Mouse (Mus musculus) neural tube, embryonic 12.5 days (tissue): ENCODE results near the gene Fshr. TPM values are rescaled to one million over a fixed set of nuclear protein-coding genes. Genes with fewer than 3 reads are reported as not detected.

Experiments used
- ATAC-seq: fragments of 200-750 bp; cut with Nextera tagmentation; 2 replicates; pipeline ENCODE4 v1.8.0; 2017; ENCODE audit warnings: low read depth, mild to moderate bottlenecking, moderate TSS enrichment, moderate library complexity; ENCODE audit not compliant: low FRiP score
- H3K27ac ChIP-seq: fragments of 300-500 bp; sonication (generic); 2 replicates; pipeline ENCODE4 v1.5.1; 2016
- H3K27me3 ChIP-seq: fragments of 300-500 bp; sonication (generic); replicated peaks from 2 replicates; pipeline ENCODE4 v1.6.1; 2016; ENCODE audit warnings: mild to moderate bottlenecking
- H3K36me3 ChIP-seq: fragments of 300-500 bp; sonication (generic); 2 replicates; pipeline ENCODE4 v1.6.1; 2016; ENCODE audit warnings: mild to moderate bottlenecking
- H3K4me1 ChIP-seq: fragments of 300-500 bp; sonication (generic); 2 replicates; pipeline ENCODE4 v1.6.1; 2016
- H3K4me2 ChIP-seq: fragments of 300-500 bp; sonication (generic); replicated peaks from 2 replicates; pipeline ENCODE4 v1.6.1; 2016; ENCODE audit warnings: mild to moderate bottlenecking
- H3K4me3 ChIP-seq: fragments of 300-500 bp; sonication (generic); 2 replicates; pipeline ENCODE4 v1.5.1; 2016
- H3K9ac ChIP-seq: fragments of 300-500 bp; sonication (generic); 2 replicates; pipeline ENCODE4 v1.6.1; 2016; ENCODE audit warnings: mild to moderate bottlenecking
- H3K9me3 ChIP-seq: fragments of 300-500 bp; sonication (generic); 2 replicates; pipeline ENCODE4 v1.6.1; 2016; ENCODE audit warnings: mild to moderate bottlenecking
- WGBS: fragments of 180-500 bp; shearing (Covaris S2); methylation state at CpG from one replicate; pipeline ENCODE4 v1.1.7; 2016; 5-methylcytosine and 5-hydroxymethylcytosine counted together
- polyA plus RNA-seq: library from polyadenylated mRNA; unstranded; fragments of >200 nt; fragmentation: Nextera tagmentation; extraction: Ambion mirVana; gene quantifications from 2 replicates; pipeline ENCODE4 v1.2.1, GENCODE M21; 2016

Gene Fshr
- polyA plus RNA-seq, 1 experiment from 2014 or later: not detected

DNA sequence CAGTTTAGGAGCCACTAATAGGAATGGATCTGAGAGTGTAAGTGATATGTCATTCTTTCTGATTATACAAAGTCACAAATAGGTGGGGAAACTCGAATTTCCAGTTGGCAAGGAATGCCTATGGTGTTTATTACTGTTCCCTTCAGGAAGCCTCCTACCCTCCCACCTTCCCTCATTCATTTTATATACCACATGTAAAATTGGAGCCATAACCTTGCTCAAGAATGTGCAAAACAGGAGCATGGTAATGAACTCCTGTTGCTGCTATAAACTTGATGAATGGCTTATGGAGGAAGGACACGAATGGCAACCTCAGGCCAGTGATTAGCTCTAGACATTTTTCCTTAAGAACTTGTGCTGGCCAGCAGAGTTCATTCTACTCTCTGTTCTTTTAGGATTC lies 117.6 kb downstream of the Fshr start:
- WGBS: 50% methylated on average over 2 of the region's 2 CpGs
- H3K9ac ChIP-seq: no peak overlapping the region
- H3K27ac ChIP-seq: no peak overlapping the region
- H3K36me3 ChIP-seq: no peaks in the 10 kb centered on the region
- H3K27me3 ChIP-seq: no peaks in the 10 kb centered on the region
- H3K4me2 ChIP-seq: no peak overlapping the region
- H3K4me3 ChIP-seq: no peak overlapping the region
- ATAC-seq: no peak
- H3K4me1 ChIP-seq: no peaks in the 10 kb centered on the region
- H3K9me3 ChIP-seq: no peaks in the 10 kb centered on the region

DNA sequence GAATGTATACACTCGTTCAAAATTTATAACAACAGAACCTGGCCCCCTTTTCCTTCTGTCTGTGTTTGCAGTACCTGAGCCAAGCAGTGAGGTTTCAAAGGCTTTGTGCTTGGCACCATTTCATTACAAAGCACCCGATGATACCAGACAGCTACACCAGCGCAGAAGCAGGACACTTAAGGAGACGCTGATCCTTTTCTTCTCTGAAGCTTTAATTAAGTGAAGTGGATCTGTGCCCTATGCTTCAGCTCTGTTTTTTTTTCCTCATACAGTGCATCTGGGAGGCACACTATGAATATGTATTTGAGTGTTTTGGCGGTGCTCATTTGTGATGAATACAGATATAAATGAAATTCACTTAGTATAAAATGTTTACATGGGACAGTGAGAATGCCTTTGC lies 120.8 kb downstream of the Fshr start:
- Histone ChIP-seq H3K4me2 (no peak overlapping the region), H3K9ac (no peak overlapping the region), H3K36me3 (no peaks in the 10 kb centered on the region), H3K4me1 (no peaks in the 10 kb centered on the region), H3K27ac (no peak overlapping the region), H3K27me3 (no peaks in the 10 kb centered on the region), H3K4me3 (no peak overlapping the region), H3K9me3 (no peaks in the 10 kb centered on the region)
- ATAC-seq: no peak
- 86% methylated on average over 5 of the region's 5 CpGs for WGBS

DNA sequence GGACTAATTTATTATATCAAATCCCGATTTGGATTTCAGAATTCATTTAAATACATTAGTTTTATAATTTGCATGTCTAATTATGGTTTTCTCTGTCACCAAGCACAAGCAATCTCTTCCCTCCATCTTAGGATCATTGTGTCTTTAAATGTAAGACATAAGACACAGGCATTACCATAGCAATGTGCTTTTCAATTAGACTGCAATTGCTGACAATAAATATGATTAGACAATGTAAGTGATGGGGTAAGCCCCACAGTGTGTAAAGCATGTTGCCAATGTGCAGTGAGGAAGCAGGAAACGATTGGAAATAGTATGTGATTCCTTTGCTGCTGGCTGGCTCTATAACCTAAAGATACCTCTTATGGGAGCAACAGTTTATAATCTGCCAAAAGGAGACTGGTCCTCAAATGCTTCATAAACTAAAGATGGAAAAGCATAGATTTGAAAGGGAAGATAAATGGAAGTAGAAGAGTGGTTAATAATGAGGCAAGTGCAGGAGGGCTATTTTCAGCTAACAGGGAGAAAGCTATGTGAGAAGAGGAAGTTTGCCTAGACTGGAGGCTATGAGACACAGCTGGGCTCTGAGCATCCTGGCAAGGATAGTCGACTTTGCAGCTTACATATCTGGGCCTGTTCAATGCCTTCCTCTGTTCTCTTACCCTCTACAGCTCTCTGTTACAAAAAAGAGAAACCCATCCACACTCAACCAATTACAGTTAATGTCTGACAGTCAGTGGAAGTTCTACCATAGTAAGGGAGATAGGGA lies 136.0 kb downstream of the Fshr start:
- no peaks in the 10 kb centered on the region for H3K36me3 ChIP-seq
- no peaks in the 10 kb centered on the region for H3K9me3 ChIP-seq
- H3K4me1 ChIP-seq: no peaks in the 10 kb centered on the region
- no peak overlapping the region for H3K4me3 ChIP-seq
- no peak overlapping the region for H3K27ac ChIP-seq
- H3K4me2 ChIP-seq: no peak overlapping the region
- ATAC-seq: no peak
- H3K9ac ChIP-seq: no peak overlapping the region
- no peaks in the 10 kb centered on the region for H3K27me3 ChIP-seq
- WGBS: 74% methylated on average over 3 of the region's 3 CpGs

DNA sequence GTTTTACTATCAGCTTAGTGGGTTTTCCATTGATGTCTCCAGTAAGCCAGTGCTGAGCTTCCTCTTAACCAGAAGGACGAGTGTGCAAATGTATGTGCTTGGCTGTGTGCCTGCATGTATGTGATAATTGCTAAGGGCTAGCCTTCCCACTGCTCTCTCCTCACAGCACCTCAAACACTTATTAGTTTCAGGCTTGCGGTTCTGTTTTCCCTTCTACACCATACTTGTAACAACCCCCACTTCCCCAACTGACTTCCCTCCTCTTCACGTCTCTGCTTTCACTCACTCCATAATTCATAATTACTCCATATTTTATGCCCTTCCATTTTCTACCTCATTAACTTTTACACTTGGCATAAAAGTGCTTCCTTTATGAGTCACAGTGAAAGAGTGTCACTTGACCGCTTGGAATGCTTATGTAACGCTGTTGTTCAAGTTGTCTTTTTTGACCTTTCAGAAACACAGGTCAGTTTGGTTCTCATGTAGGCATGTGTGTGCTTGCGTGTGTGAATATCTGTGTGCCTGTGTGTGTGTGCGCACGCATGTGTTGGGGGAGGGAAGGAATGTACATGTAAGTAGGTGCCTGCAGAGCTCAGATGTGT lies 138.0 kb downstream of the Fshr start:
- no peak overlapping the region for H3K4me2 ChIP-seq
- WGBS: 80% methylated on average over 8 of the region's 8 CpGs
- no peaks in the 10 kb centered on the region for H3K4me1 ChIP-seq
- H3K9ac ChIP-seq: no peak overlapping the region
- H3K27ac ChIP-seq: no peak overlapping the region
- H3K9me3 ChIP-seq: no peaks in the 10 kb centered on the region
- no peaks in the 10 kb centered on the region for H3K36me3 ChIP-seq
- H3K27me3 ChIP-seq: no peaks in the 10 kb centered on the region
- no peak overlapping the region for H3K4me3 ChIP-seq
- ATAC-seq: no peak

DNA sequence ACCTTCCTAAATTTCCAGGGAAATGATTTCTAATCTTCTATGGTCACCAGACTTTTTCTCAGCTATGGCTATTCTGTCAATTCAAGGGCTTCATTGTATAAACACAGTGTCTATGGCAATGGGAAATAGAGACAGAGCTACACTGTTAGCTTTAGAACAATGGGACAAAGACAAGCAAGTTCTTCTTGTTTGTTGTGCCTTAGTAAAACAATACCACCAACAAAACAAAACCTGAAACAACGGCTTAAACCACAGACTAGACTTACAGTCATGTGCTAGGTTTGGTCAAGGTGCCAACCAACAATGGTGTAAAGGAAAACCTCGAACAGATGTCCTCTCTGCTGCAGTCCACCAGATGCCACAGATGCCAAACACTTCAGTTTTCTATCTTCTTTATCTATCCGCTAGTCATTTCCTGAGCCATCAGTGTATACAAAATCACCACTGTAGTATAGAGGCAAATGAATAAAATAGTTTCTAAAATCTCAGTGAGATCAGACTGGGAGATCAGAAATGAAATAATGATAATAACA lies 149.4 kb downstream of the Fshr start:
- Histone ChIP-seq H3K9ac (no peak overlapping the region), H3K9me3 (no peaks in the 10 kb centered on the region), H3K4me3 (no peak overlapping the region), H3K4me1 (no peaks in the 10 kb centered on the region), H3K4me2 (no peak overlapping the region), H3K36me3 (no peaks in the 10 kb centered on the region), H3K27ac (no peak overlapping the region), H3K27me3 (no peaks in the 10 kb centered on the region)
- ATAC-seq: no peak
- WGBS: 91% methylated on average over 3 of the region's 3 CpGs

DNA sequence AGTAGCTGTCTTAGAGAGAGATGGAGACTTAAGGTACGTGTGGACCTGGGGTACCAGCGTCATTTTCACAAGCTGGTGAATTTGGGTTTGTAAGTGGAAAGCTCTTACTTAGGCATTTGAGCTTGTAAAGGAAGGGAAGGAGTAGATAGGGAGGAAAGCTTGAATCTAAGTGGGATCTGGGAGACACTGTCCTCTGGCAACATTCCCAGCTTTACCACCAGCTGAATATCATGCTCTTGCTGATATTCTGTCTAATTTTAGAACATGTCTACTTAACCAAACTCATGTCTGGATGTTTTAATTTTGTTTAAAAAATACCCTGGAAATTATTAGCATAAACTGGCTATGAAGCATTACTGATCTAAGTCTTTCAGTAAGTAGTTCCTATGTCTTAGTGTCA lies 151.4 kb downstream of the Fshr start:
- no peak overlapping the region for H3K27ac ChIP-seq
- no peak overlapping the region for H3K4me3 ChIP-seq
- no peaks in the 10 kb centered on the region for H3K4me1 ChIP-seq
- ATAC-seq: no peak
- no peaks in the 10 kb centered on the region for H3K9me3 ChIP-seq
- no peak overlapping the region for H3K4me2 ChIP-seq
- H3K36me3 ChIP-seq: no peaks in the 10 kb centered on the region
- WGBS: 88% methylated on average over 2 of the region's 2 CpGs
- H3K9ac ChIP-seq: no peak overlapping the region
- no peaks in the 10 kb centered on the region for H3K27me3 ChIP-seq

DNA sequence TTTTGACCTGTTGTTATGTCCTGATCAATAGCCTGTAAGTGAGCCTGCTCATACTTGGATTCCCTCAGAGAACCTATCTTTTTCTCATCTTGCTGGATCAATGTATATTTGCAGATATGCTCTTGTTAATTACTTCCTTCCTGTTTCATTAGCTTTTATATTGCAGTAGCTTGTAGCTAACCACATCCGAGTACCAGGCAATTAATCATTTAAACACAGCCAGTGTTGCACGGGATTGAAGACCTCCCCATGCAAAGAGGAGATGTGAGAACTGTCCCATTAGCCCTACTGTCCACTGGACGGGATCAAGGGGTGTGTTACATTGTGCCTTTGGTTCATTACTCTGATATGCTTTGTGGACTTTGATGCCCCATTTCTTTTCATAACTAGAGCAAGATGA lies 154.5 kb downstream of the Fshr start:
- Histone ChIP-seq H3K9me3 (no peaks in the 10 kb centered on the region), H3K9ac (no peak overlapping the region), H3K4me2 (no peak overlapping the region), H3K27me3 (no peaks in the 10 kb centered on the region), H3K27ac (no peak overlapping the region), H3K4me3 (no peak overlapping the region), H3K36me3 (no peaks in the 10 kb centered on the region), H3K4me1 (no peaks in the 10 kb centered on the region)
- no peak for ATAC-seq
- whole genome bisulfite sequencing: 69% methylated on average over 3 of the region's 3 CpGs

DNA sequence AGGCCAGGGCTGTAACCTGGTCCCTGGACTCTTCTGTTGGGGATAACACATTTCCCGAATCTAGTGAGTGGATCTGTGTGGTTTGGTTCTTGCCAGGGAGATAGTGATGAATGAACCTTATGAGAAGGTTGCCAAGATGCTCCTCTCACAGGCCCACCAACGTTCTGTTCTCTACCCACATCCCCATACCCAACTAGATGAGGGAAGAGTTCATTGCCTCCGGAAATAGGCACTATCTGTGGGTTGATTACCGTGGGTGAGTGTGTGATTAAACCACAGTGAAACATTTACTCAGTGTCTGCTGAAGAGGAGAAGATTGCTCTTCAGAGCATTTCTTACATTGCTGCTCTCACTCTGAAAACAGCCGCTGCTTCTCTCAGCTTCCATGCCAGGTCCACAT lies 163.8 kb downstream of the Fshr start:
- WGBS: 87% methylated on average over 5 of the region's 5 CpGs
- H3K27me3 ChIP-seq: no peaks in the 10 kb centered on the region
- no peak overlapping the region for H3K4me2 ChIP-seq
- H3K27ac ChIP-seq: no peak overlapping the region
- no peaks in the 10 kb centered on the region for H3K4me1 ChIP-seq
- no peaks in the 10 kb centered on the region for H3K36me3 ChIP-seq
- no peak overlapping the region for H3K4me3 ChIP-seq
- ATAC-seq: no peak
- no peaks in the 10 kb centered on the region for H3K9me3 ChIP-seq
- no peak overlapping the region for H3K9ac ChIP-seq

DNA sequence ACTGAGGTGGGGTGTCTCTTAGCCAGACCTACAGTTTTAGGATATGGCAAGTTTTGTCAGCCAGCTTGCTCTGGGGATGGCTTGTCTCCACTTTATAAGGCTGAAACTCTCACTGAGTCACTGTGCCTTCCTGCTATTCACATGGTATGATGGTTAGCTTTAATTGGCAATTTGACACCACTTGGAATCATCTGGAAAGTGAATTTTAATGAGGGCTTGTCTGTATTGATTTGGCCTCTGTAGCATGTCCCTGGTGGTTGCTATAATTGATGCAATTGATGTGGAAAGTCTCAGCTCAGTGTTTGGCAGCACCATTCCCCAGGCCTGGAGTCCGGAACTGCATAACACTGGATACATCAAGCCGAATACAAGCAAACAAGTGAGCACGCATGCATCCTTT lies 164.4 kb downstream of the Fshr start:
- H3K36me3 ChIP-seq: no peaks in the 10 kb centered on the region
- no peak overlapping the region for H3K9ac ChIP-seq
- no peak for ATAC-seq
- no peak overlapping the region for H3K4me2 ChIP-seq
- H3K4me1 ChIP-seq: no peaks in the 10 kb centered on the region
- no peak overlapping the region for H3K4me3 ChIP-seq
- H3K27me3 ChIP-seq: no peaks in the 10 kb centered on the region
- no peaks in the 10 kb centered on the region for H3K9me3 ChIP-seq
- WGBS: 93% methylated on average over 3 of the region's 3 CpGs
- no peak overlapping the region for H3K27ac ChIP-seq

DNA sequence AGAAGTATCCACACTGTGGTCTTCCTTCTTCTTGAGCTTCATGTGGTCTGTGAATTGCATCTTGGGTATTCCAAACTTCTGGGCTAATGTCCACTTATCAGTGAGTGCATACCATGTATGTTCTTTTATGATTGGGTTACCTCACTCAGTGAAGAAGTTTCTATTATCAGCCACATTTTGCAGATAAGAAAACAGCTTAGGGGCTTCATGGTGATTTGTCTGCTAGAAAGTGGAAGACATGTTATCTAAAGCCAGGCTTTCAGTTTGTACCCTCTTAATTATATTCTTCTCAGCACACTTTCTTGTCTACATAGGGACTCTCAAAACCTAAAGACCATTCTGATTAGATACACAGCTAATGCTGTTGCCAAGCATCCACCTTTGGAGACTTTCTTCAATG lies 165.8 kb downstream of the Fshr start:
- no peaks in the 10 kb centered on the region for H3K9me3 ChIP-seq
- H3K9ac ChIP-seq: no peak overlapping the region
- no peak overlapping the region for H3K4me2 ChIP-seq
- no peak overlapping the region for H3K4me3 ChIP-seq
- ATAC-seq: no peak
- H3K27me3 ChIP-seq: no peaks in the 10 kb centered on the region
- H3K27ac ChIP-seq: no peak overlapping the region
- H3K4me1 ChIP-seq: no peaks in the 10 kb centered on the region
- H3K36me3 ChIP-seq: no peaks in the 10 kb centered on the region

DNA sequence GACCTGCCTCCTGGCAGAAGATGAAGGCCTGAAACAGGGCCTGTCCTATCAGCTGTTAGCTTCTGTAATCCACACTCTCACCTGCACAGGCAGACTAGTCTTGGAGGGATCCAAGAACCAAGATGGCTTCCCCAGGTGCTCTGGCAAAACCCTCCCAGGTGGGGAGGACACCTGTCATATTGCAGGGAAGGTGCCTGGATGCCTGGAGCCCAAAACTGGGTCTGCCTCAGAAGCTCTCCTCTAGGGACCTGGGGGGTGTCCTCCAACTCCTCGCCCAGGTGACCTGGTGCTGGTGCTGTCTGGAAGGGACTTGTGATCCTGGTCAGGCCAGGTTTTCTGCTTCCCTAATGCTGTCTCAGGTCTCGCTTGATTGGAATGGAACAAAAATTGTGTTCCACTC lies 167.5 kb downstream of the Fshr start:
- H3K4me2 ChIP-seq: no peak overlapping the region
- 94% methylated on average over 2 of the region's 2 CpGs for WGBS
- no peak overlapping the region for H3K9ac ChIP-seq
- no peak overlapping the region for H3K27ac ChIP-seq
- H3K9me3 ChIP-seq: no peaks in the 10 kb centered on the region
- H3K36me3 ChIP-seq: no peaks in the 10 kb centered on the region
- no peaks in the 10 kb centered on the region for H3K4me1 ChIP-seq
- no peaks in the 10 kb centered on the region for H3K27me3 ChIP-seq
- no peak overlapping the region for H3K4me3 ChIP-seq
- ATAC-seq: no peak

DNA sequence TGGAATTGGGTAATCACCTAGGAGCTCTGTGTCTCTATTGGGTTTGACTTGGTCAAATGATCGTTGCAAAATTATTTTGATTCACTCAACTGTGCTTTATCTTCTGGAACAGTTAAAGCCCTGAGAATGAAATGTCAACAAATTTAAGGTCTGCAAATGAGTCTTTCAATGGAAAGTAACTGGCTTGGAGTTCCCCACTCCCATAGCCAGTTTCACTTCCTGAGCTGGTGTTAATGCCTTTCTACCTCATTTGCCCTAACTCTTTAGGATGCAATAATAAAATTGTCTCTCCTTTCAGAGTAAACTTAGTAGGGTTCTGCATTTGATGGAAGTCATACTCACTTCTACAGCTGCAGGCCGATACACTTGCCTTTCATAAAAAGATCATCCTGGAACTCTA lies 181.0 kb downstream of the Fshr start:
- H3K4me1 ChIP-seq: no peaks in the 10 kb centered on the region

DNA sequence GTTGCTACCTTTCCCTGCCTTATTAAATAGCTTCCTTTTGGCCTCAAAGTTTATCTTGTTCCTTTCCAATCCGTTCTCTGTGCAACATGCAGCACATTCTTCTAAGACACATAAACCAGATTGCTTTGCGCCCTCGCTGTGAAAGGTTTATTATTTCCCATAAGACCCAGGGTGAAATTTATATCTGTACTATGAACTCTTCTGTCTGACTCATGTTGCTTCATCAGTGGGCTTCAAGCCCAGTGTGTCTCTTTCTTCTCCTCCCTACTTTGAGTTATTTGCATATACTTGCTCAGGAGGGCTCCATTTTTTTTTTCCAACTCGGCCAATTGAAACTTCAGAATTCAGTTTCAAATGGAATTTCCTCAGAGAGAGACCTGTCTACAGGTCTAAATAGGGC lies 183.5 kb downstream of the Fshr start:
- Histone ChIP-seq H3K27me3 (no peaks in the 10 kb centered on the region), H3K4me2 (no peak overlapping the region), H3K9ac (no peak overlapping the region), H3K9me3 (no peaks in the 10 kb centered on the region), H3K36me3 (no peaks in the 10 kb centered on the region), H3K27ac (no peak overlapping the region), H3K4me3 (no peak overlapping the region), H3K4me1 (no peaks in the 10 kb centered on the region)
- ATAC-seq: no peak
- WGBS: 85% methylated on average over 4 of the region's 4 CpGs

More for the DNA sequence above, 181.0 kb downstream of the Fshr start:
- Histone ChIP-seq H3K27me3 (no peaks in the 10 kb centered on the region), H3K9me3 (no peaks in the 10 kb centered on the region), H3K9ac (no peak overlapping the region), H3K36me3 (no peaks in the 10 kb centered on the region), H3K4me2 (no peak overlapping the region), H3K4me3 (no peak overlapping the region), H3K27ac (no peak overlapping the region)
- 81% methylated on average over 2 of the region's 2 CpGs for WGBS
- no peak for ATAC-seq
